Mouse (Mus musculus) midbrain, embryonic 11.5 days (tissue): ENCODE results near the gene Alx3. TPM values are rescaled to one million over a fixed set of nuclear protein-coding genes. Genes with fewer than 3 reads are reported as not detected.

Source experiments
- ATAC-seq: fragments of 200-750 bp; cut with Nextera tagmentation; 2 replicates; pipeline ENCODE4 v1.8.0; 2017; ENCODE audit warnings: moderate TSS enrichment, moderate library complexity; ENCODE audit not compliant: low FRiP score
- DNase-seq: peaks from one replicate; pipeline ENCODE4 v3.0.0; 2015; ENCODE audit warnings: low spot score; ENCODE audit errors: missing footprints
- H3K27ac ChIP-seq: fragments of 300-500 bp; sonication (generic); 2 replicates; pipeline ENCODE4 v1.5.1; 2014; ENCODE audit warnings: low read depth, low read length
- H3K27me3 ChIP-seq: fragments of 300-500 bp; sonication (generic); 2 replicates; pipeline ENCODE4 v1.6.1; 2014; ENCODE audit warnings: mild to moderate bottlenecking, low read length, moderate library complexity, mixed read lengths; ENCODE audit not compliant: control insufficient read depth, insufficient read depth
- H3K36me3 ChIP-seq: fragments of 300-500 bp; sonication (generic); 2 replicates; pipeline ENCODE4 v1.6.1; 2014; ENCODE audit warnings: mild to moderate bottlenecking, low read length, moderate library complexity, mixed read lengths; ENCODE audit not compliant: control insufficient read depth, insufficient read depth
- H3K4me1 ChIP-seq: fragments of 300-500 bp; sonication (generic); 2 replicates; pipeline ENCODE4 v1.6.1; 2014; ENCODE audit warnings: low read length; ENCODE audit not compliant: control insufficient read depth, insufficient read depth
- H3K4me2 ChIP-seq: fragments of 300-500 bp; sonication (generic); 2 replicates; pipeline ENCODE4 v1.6.1; 2014; ENCODE audit warnings: mild to moderate bottlenecking, moderate library complexity
- H3K4me3 ChIP-seq: fragments of 300-500 bp; sonication (generic); 2 replicates; pipeline ENCODE4 v1.5.1; 2014; ENCODE audit warnings: low read depth, low read length
- H3K9ac ChIP-seq: fragments of 300-500 bp; sonication (generic); 2 replicates; pipeline ENCODE4 v1.6.1; 2014; ENCODE audit warnings: low read length
- H3K9me3 ChIP-seq: fragments of 300-500 bp; sonication (generic); 2 replicates; pipeline ENCODE4 v1.6.1; 2016; ENCODE audit warnings: low read length; ENCODE audit not compliant: control insufficient read depth
- WGBS: fragments of 180-500 bp; shearing (Covaris S2); extraction: QIAGEN DNeasy Blood & Tissue Kit; methylation state at CpG from one replicate; pipeline ENCODE4 v1.1.7; 2014; 5-methylcytosine and 5-hydroxymethylcytosine counted together
- polyA plus RNA-seq: library from polyadenylated mRNA; unstranded; fragments of >200 nt; fragmentation: Nextera tagmentation; extraction: Ambion mirVana; gene quantifications from 2 replicates; pipeline ENCODE4 v1.2.1, GENCODE M21; 2014

Gene Alx3
- polyA plus RNA-seq, 1 experiment from 2014 or later: 3.3 TPM

GRCm38 (mm10) chr3:107611394-107611793 lies 16.6 kb downstream of the Alx3 start:
- DNase-seq: no peak
- H3K9me3 ChIP-seq: no peaks in the 10 kb centered on the region
- H3K27ac ChIP-seq: no peak overlapping the region
- H3K27me3 ChIP-seq: no peaks in the 10 kb centered on the region
- H3K4me3 ChIP-seq: no peak overlapping the region
- no peak for ATAC-seq
- WGBS: 76% methylated on average over 4 of the region's 4 CpGs
- H3K4me1 ChIP-seq: no peaks in the 10 kb centered on the region
- no peak overlapping the region for H3K4me2 ChIP-seq
- no peak overlapping the region for H3K9ac ChIP-seq
- H3K36me3 ChIP-seq: peaks cover 26% of the 10 kb centered on the region

- Histone ChIP-seq H3K27me3 (no peaks in the 10 kb centered on the region), H3K9ac (no peak overlapping the region), H3K27ac (no peak overlapping the region), H3K4me1 (no peaks in the 10 kb centered on the region), H3K4me2 (no peak overlapping the region), H3K4me3 (no peak overlapping the region), H3K9me3 (no peaks in the 10 kb centered on the region), H3K36me3 (peaks cover 33% of the 10 kb centered on the region)
- DNase-seq (peak; percentile 96), ATAC-seq (peak; percentile 49)
- WGBS: 94% methylated on average over 11 of the region's 11 CpGs
These were observed 18.2 kb downstream of the Alx3 start for GRCm38 (mm10) chr3:107612902-107613525.

- WGBS: 94% methylated on average over 3 of the region's 3 CpGs
- no peak for ATAC-seq
- Histone ChIP-seq H3K27ac (no peak overlapping the region), H3K9me3 (no peaks in the 10 kb centered on the region), H3K36me3 (peaks cover 53% of the 10 kb centered on the region), H3K4me2 (no peak overlapping the region), H3K4me3 (no peak overlapping the region), H3K4me1 (no peaks in the 10 kb centered on the region), H3K27me3 (no peaks in the 10 kb centered on the region), H3K9ac (no peak overlapping the region)
- no peak for DNase-seq
These were observed 23.0 kb downstream of the Alx3 start for GRCm38 (mm10) chr3:107617800-107618199.

- Histone ChIP-seq H3K9ac (no peak overlapping the region), H3K4me1 (no peaks in the 10 kb centered on the region), H3K4me2 (no peak overlapping the region), H3K27ac (no peak overlapping the region), H3K9me3 (no peaks in the 10 kb centered on the region), H3K4me3 (no peak overlapping the region), H3K36me3 (peaks cover 59% of the 10 kb centered on the region), H3K27me3 (no peaks in the 10 kb centered on the region)
- ATAC-seq (no peak), DNase-seq (peak; percentile 45)
- WGBS: 92% methylated on average over 6 of the region's 6 CpGs
These were observed 25.1 kb downstream of the Alx3 start for GRCm38 (mm10) chr3:107619911-107620310.

GRCm38 (mm10) chr3:107621286-107622075 lies 26.6 kb downstream of the Alx3 start:
- Histone ChIP-seq H3K9ac (no peak overlapping the region), H3K4me3 (no peak overlapping the region), H3K4me1 (no peaks in the 10 kb centered on the region), H3K27me3 (no peaks in the 10 kb centered on the region), H3K27ac (no peak overlapping the region), H3K9me3 (no peaks in the 10 kb centered on the region), H3K4me2 (no peak overlapping the region), H3K36me3 (peaks cover 57% of the 10 kb centered on the region)
- ATAC-seq (no peak), DNase-seq (peak; percentile 14)
- 90% methylated on average over 21 of the region's 21 CpGs for whole genome bisulfite sequencing

- DNase-seq (peak; percentile 33), ATAC-seq (no peak)
- WGBS: 93% methylated on average over 7 of the region's 7 CpGs
- peaks cover 63% of the 10 kb centered on the region for H3K36me3 ChIP-seq
- H3K4me1 ChIP-seq: no peaks in the 10 kb centered on the region
- H3K9me3 ChIP-seq: no peaks in the 10 kb centered on the region
- H3K9ac ChIP-seq: no peak overlapping the region
- no peak overlapping the region for H3K4me3 ChIP-seq
- no peak overlapping the region for H3K4me2 ChIP-seq
- H3K27ac ChIP-seq: no peak overlapping the region
- no peaks in the 10 kb centered on the region for H3K27me3 ChIP-seq
These were observed 27.7 kb downstream of the Alx3 start for GRCm38 (mm10) chr3:107622537-107622936.

DNA sequence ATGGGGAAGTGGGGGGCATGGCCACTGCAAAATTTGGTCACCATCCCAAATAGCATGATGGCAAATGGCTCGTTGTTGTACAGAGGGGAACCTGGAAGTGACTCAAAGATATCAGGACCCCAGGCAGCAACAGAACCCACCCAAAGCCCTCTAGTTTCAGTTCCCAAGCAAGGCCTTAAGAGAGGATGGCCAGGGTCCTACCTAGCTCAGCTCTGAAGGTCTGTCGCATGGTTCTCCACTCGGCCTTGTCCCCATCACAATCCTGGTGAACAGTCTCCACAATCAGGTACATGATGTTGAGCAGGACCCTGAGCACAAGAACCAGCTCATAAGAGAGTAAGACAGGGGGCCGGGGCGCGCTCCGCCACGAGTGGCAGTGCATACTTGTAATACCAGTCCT lies 29.6 kb downstream of the Alx3 start:
- DNase-seq (no peak), ATAC-seq (no peak)
- H3K4me1 ChIP-seq: no peaks in the 10 kb centered on the region
- H3K9me3 ChIP-seq: no peaks in the 10 kb centered on the region
- H3K4me2 ChIP-seq: no peak overlapping the region
- H3K9ac ChIP-seq: no peak overlapping the region
- peaks cover 55% of the 10 kb centered on the region for H3K36me3 ChIP-seq
- WGBS: 95% methylated on average over 8 of the region's 8 CpGs
- H3K27ac ChIP-seq: no peak overlapping the region
- H3K27me3 ChIP-seq: no peaks in the 10 kb centered on the region
- no peak overlapping the region for H3K4me3 ChIP-seq

DNA sequence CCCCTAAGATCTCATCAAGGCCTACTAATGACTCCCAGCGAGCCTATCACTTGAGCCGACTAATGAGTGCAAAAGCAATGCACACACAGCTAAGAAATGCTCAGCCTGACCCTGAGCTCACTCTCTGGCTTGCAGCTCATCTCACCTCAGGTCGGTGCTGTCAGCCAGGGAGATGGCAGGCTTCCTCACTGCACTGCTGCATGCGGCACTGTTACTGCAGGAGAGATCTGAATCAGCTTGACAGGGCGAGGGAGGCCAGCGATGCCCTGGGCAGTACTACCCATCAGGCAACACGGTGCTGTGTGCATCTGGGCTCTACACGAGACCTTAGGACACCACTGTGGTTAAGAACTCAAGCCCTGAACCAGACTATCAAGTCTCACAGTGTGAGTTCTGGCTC lies 30.7 kb downstream of the Alx3 start:
- 92% methylated on average over 8 of the region's 8 CpGs for WGBS
- H3K27ac ChIP-seq: no peak overlapping the region
- H3K36me3 ChIP-seq: peaks cover 52% of the 10 kb centered on the region
- H3K4me2 ChIP-seq: no peak overlapping the region
- peaks cover 7% of the 10 kb centered on the region; the same call in 1 of the 2 replicates for H3K4me1 ChIP-seq
- ATAC-seq (no peak), DNase-seq (peak; percentile 78)
- no peaks in the 10 kb centered on the region for H3K27me3 ChIP-seq
- H3K9ac ChIP-seq: no peak overlapping the region
- no peaks in the 10 kb centered on the region for H3K9me3 ChIP-seq
- no peak overlapping the region for H3K4me3 ChIP-seq

DNA sequence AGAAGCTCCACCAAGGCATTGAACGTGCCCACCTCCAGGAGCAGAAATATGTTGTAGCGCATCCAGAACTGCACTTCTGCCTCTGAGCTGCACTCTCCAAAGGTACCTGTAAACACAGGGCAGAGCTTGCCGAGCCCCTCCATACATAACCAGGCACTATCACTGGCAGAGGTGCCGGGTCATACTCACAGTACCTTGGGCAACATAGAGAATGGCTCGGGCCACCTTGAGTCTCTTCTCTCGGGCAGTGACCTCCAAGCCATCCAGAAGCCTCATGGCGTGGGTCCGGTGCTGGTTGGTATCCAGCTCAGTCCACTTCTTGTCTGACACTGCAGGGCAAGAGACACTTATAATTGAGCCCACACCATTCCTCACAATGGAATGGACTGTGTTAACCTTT lies 31.9 kb downstream of the Alx3 start:
- Histone ChIP-seq H3K9ac (no peak overlapping the region), H3K27me3 (no peaks in the 10 kb centered on the region), H3K4me2 (no peak overlapping the region), H3K36me3 (peaks cover 44% of the 10 kb centered on the region), H3K27ac (no peak overlapping the region), H3K4me3 (no peak overlapping the region), H3K9me3 (no peaks in the 10 kb centered on the region), H3K4me1 (peaks cover 7% of the 10 kb centered on the region; the same call in 1 of the 2 replicates)
- peak; percentile 49 for DNase-seq
- ATAC-seq: no peak
- 93% methylated on average over 8 of the region's 8 CpGs for WGBS
